Mouse (Mus musculus): ENCODE data around the gene Naa38. TPM values are rescaled to one million over a fixed set of nuclear protein-coding genes. Genes with fewer than 3 reads are reported as not detected.

The Naa38 gene
- polyA plus RNA-seq, 1 experiment = 77.9 TPM

GRCm38 (mm10) chr11:69413221-69414181 lies 18.2 kb downstream of the Naa38 start, which contains the start of gene Kdm6b:
TSS of gene Kdm6b (minus strand) at chr11:69413675.
- H3K27me3 ChIP-seq (ENCODE audit: control insufficient read depth, insufficient read depth, low read length, poor library complexity, severe bottlenecking) = no peaks in the 10 kb centered on the region
- H3K36me3 ChIP-seq (ENCODE audit: control insufficient read depth, insufficient read depth, low read length, poor library complexity, severe bottlenecking) = no peaks in the 10 kb centered on the region
- TF ChIP-seq POLR2A (IDR thresholded peaks at IDR 0.05; ENCODE audit: insufficient read depth, low read length) = no peak
- no peak for TF ChIP-seq CTCF (IDR thresholded peaks at IDR 0.05; ENCODE audit: low read depth, low read length)
- 0 out of 2 replicates have a peak, but pooled peaks have one; percentile 12 for TF ChIP-seq EP300 (IDR thresholded peaks at IDR 0.05; ENCODE audit: insufficient read depth, low read depth, low read length)
- peaks cover 10% of the 10 kb centered on the region for H3K4me1 ChIP-seq (ENCODE audit: control insufficient read depth, insufficient read depth, low read length)
- H3K4me3 ChIP-seq (ENCODE audit: low read depth, low read length) = peak within 1 kb of the TSS; percentile 22
- H3K9ac ChIP-seq (ENCODE audit: low read depth, poor library complexity, severe bottlenecking) = peak within 1 kb of the TSS; percentile 3; the same call in 1 of the 2 replicates
- H3K27ac ChIP-seq (ENCODE audit: insufficient read depth, low read length) = peak within 1 kb of the TSS; percentile 18; the same call in 1 of the 2 replicates
- no peaks in the 10 kb centered on the region for H3K9me3 ChIP-seq (replicated peaks; ENCODE audit: control insufficient read depth, insufficient read depth, low read length, poor library complexity, severe bottlenecking)

DNA sequence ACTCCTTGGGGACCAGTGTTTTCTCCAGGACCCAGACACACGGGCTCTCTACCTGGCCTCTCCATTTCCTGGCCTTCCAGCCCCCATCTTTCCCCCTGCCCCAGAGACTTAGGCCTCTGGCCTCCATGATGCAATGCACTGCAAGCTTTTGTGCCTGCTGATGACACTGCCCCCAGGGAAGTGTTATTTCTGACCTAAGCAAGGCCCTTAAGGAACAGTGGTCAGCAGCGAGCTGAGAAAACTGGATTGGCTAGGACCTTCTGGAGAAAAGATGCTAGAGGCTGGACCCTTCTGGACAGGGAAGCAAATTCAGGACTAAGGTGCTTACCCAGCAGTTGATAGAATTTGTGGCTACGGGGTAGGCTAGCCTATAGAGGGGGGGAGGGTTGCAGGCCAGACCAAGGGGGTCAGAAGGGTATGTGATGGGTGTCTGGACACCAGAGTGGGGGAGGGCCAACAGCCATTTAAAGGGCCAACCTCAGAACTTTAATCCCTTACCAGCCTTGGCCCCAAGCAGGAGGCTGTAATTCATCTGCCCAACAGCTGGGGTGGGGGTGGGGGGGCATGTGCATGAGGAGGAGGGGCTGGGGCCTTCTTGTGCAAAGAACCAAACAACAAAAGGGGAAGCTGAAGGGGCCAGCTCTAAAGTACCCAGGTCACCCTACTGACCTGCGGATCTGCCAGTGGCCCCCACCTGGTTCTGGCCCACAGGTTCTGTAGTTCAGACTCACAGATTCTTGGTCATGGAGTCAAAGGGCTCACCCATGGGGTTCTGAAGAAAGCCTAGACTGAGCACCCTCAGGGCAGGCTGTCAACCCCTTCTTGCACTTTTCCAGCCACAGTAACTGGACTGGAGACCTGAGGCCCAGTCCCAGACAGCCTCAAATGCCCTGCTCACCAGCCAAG lies 19.4 kb downstream of the Naa38 start:
- Histone ChIP-seq H3K9me3 (replicated peaks; ENCODE audit: control insufficient read depth, insufficient read depth, low read length, poor library complexity, severe bottlenecking) (no peaks in the 10 kb centered on the region), H3K4me1 (ENCODE audit: control insufficient read depth, insufficient read depth, low read length) (peaks cover 13% of the 10 kb centered on the region), H3K27ac (ENCODE audit: insufficient read depth, low read length) (peak overlapping the region; percentile 18; the same call in 1 of the 2 replicates), H3K36me3 (ENCODE audit: control insufficient read depth, insufficient read depth, low read length, poor library complexity, severe bottlenecking) (no peaks in the 10 kb centered on the region), H3K9ac (ENCODE audit: low read depth, poor library complexity, severe bottlenecking) (peak overlapping the region; percentile 80), H3K27me3 (ENCODE audit: control insufficient read depth, insufficient read depth, low read length, poor library complexity, severe bottlenecking) (no peaks in the 10 kb centered on the region), H3K4me3 (ENCODE audit: low read depth, low read length) (peak overlapping the region; percentile 80; the same call in 1 of the 2 replicates)
- TF ChIP-seq EP300 (IDR thresholded peaks at IDR 0.05; ENCODE audit: insufficient read depth, low read depth, low read length) (no peak), CTCF (IDR thresholded peaks at IDR 0.05; ENCODE audit: low read depth, low read length) (no peak), POLR2A (IDR thresholded peaks at IDR 0.05; ENCODE audit: insufficient read depth, low read length) (no peak)

DNA sequence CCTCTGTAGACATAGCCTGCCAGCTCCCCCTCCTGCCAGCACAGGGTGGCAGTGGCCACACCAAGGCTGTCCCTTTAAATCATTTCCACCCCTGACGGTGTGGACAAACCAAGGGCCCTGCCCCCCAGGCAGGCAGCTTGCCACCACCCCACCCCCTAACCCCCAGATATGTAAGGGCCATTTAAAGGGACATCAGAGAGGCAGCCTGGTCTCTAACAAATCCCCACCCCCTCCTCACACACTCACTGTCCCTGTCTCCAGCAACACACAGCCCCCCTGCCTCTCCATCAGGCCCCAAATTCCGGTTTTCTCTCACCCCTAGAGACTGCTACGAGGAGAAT lies 20.0 kb downstream of the Naa38 start:
- H3K36me3 ChIP-seq (ENCODE audit: control insufficient read depth, insufficient read depth, low read length, poor library complexity, severe bottlenecking) = no peaks in the 10 kb centered on the region
- H3K4me1 ChIP-seq (ENCODE audit: control insufficient read depth, insufficient read depth, low read length) = peaks cover 13% of the 10 kb centered on the region
- no peaks in the 10 kb centered on the region for H3K9me3 ChIP-seq (replicated peaks; ENCODE audit: control insufficient read depth, insufficient read depth, low read length, poor library complexity, severe bottlenecking)
- TF ChIP-seq POLR2A (IDR thresholded peaks at IDR 0.05; ENCODE audit: insufficient read depth, low read length) (no peak), CTCF (IDR thresholded peaks at IDR 0.05; ENCODE audit: low read depth, low read length) (no peak), EP300 (IDR thresholded peaks at IDR 0.05; ENCODE audit: insufficient read depth, low read depth, low read length) (no peak)
- peak overlapping the region; percentile 80 for H3K9ac ChIP-seq (ENCODE audit: low read depth, poor library complexity, severe bottlenecking)
- H3K4me3 ChIP-seq (ENCODE audit: low read depth, low read length) = peak overlapping the region; percentile 80
- no peak overlapping the region for H3K27ac ChIP-seq (ENCODE audit: insufficient read depth, low read length)
- H3K27me3 ChIP-seq (ENCODE audit: control insufficient read depth, insufficient read depth, low read length, poor library complexity, severe bottlenecking) = no peaks in the 10 kb centered on the region

DNA sequence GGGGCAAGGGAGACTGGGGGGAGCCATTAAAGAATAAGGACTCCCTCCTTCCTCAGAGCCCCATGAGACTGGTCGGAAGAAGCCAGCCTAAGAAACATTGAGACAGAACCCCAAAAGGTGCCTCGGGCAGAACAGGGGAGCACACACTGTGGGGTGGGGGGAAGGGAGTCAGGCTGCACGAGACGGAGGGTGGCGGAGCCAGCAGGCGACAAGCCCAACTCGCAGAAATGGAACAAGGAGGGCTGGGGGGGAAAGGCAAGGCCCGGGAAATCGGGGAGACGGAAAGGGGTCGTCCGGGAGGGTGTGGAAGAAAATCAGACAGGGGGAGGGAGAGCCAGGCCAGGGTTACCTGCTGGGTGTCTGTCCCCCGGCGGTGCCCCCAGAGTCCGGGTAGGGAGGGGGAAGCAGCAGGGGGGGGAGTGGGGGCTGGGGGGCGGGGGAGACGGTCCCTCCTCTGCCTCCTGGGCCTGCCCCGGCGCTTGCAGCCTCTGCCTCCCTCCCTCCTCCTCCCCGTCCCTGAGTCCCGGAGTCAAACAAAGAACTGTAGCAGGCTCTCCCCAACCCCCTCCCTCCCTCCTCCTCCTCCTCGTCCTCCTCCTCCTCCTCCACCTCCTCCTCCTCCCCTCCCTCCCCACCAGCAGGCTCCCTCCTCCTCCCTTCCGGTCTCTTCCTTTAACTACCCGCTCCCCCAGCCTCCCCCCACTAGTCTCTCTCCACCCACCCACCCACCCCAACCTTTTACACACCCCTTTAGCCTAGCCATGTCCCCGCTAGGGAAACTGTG lies 20.6 kb downstream of the Naa38 start:
- Histone ChIP-seq H3K27ac (ENCODE audit: insufficient read depth, low read length) (no peak overlapping the region; the same call in 1 of the 2 replicates), H3K36me3 (ENCODE audit: control insufficient read depth, insufficient read depth, low read length, poor library complexity, severe bottlenecking) (no peaks in the 10 kb centered on the region), H3K9ac (ENCODE audit: low read depth, poor library complexity, severe bottlenecking) (peak overlapping the region; percentile 80), H3K4me1 (ENCODE audit: control insufficient read depth, insufficient read depth, low read length) (peaks cover 13% of the 10 kb centered on the region), H3K27me3 (ENCODE audit: control insufficient read depth, insufficient read depth, low read length, poor library complexity, severe bottlenecking) (no peaks in the 10 kb centered on the region), H3K4me3 (ENCODE audit: low read depth, low read length) (peak overlapping the region; percentile 80), H3K9me3 (replicated peaks; ENCODE audit: control insufficient read depth, insufficient read depth, low read length, poor library complexity, severe bottlenecking) (no peaks in the 10 kb centered on the region)
- TF ChIP-seq POLR2A (IDR thresholded peaks at IDR 0.05; ENCODE audit: insufficient read depth, low read length) (no peak), EP300 (IDR thresholded peaks at IDR 0.05; ENCODE audit: insufficient read depth, low read depth, low read length) (0 out of 2 replicates have a peak, but pooled peaks have one; percentile 62), CTCF (IDR thresholded peaks at IDR 0.05; ENCODE audit: low read depth, low read length) (no peak)

DNA sequence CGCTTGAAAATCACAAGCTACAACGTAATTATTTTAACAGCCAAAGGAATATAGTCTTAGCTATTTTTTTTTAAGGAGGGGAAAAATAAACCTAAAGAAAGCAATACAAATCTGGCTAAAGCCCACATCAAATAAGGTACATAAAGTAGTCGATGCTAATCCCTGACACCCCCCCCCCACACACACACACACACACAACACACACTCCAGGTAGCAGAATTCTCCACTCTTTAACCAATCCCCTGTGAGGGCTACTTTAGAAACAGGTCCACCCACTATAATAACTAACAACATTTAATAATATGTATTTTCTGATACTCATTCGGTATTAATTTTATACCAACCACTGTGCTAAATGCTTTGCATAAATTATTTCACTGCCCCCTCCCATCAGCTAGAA lies 21.2 kb downstream of the Naa38 start:
- Histone ChIP-seq H3K27ac (ENCODE audit: insufficient read depth, low read length) (no peak overlapping the region), H3K36me3 (ENCODE audit: control insufficient read depth, insufficient read depth, low read length, poor library complexity, severe bottlenecking) (no peaks in the 10 kb centered on the region), H3K27me3 (ENCODE audit: control insufficient read depth, insufficient read depth, low read length, poor library complexity, severe bottlenecking) (no peaks in the 10 kb centered on the region), H3K9ac (ENCODE audit: low read depth, poor library complexity, severe bottlenecking) (peak overlapping the region; percentile 80), H3K4me1 (ENCODE audit: control insufficient read depth, insufficient read depth, low read length) (peaks cover 15% of the 10 kb centered on the region), H3K4me3 (ENCODE audit: low read depth, low read length) (no peak overlapping the region), H3K9me3 (replicated peaks; ENCODE audit: control insufficient read depth, insufficient read depth, low read length, poor library complexity, severe bottlenecking) (no peaks in the 10 kb centered on the region)
- TF ChIP-seq POLR2A (IDR thresholded peaks at IDR 0.05; ENCODE audit: insufficient read depth, low read length) = no peak
- no peak for TF ChIP-seq CTCF (IDR thresholded peaks at IDR 0.05; ENCODE audit: low read depth, low read length)
- TF ChIP-seq EP300 (IDR thresholded peaks at IDR 0.05; ENCODE audit: insufficient read depth, low read depth, low read length) = no peak
